Mouse (Mus musculus): ENCODE data around the gene Ccl24. TPM values are rescaled to one million over a fixed set of nuclear protein-coding genes. Genes with fewer than 3 reads are reported as not detected.
"Not testable (repeated sequence)": the region's sequence is repeated elsewhere in the genome, so short reads cannot be mapped to it uniquely, and the experiment has no call there.

Gene Ccl24
- polyA plus RNA-seq (2015; fragmentation: Nextera tagmentation; extraction: Ambion mirVana): 1.4 and 1.5 TPM in 2 replicates

- no peak within 1 kb of the TSS for H3K9ac ChIP-seq (replicated peaks; ENCODE audit: low read depth, low read length)
- no peak for ATAC-seq
- H3K4me1 ChIP-seq (replicated peaks; ENCODE audit: control insufficient read depth, insufficient read depth, low read length): no peaks in the 10 kb centered on the region
- no peaks in the 10 kb centered on the region for H3K36me3 ChIP-seq (ENCODE audit: control insufficient read depth, insufficient read depth)
- H3K9me3 ChIP-seq (ENCODE audit: control insufficient read depth, low read length): no peaks in the 10 kb centered on the region
- H3K4me3 ChIP-seq (replicated peaks; ENCODE audit: low read length): no peak within 1 kb of the TSS
- H3K4me2 ChIP-seq (ENCODE audit: low read length): no peak within 1 kb of the TSS
- no peaks in the 10 kb centered on the region for H3K27me3 ChIP-seq (replicated peaks; ENCODE audit: control insufficient read depth, insufficient read depth, low read length)
- 92% methylated on average over 6 of the region's 6 CpGs for WGBS
- H3K27ac ChIP-seq (ENCODE audit: low read length): no peak within 1 kb of the TSS
Measured at GRCm38 (mm10) chr5:135573006-135573405, at the start of gene Ccl24. Gene Ccl24, minus strand, starts transcription at chr5:135573049.

GRCm38 (mm10) chr5:135621725-135622124, 48.9 kb upstream of the Ccl24 start:
- H3K9ac ChIP-seq (replicated peaks; ENCODE audit: low read depth, low read length): no peak overlapping the region
- ATAC-seq: no peak
- no peaks in the 10 kb centered on the region for H3K4me1 ChIP-seq (replicated peaks; ENCODE audit: control insufficient read depth, insufficient read depth, low read length)
- H3K9me3 ChIP-seq (ENCODE audit: control insufficient read depth, low read length): no peaks in the 10 kb centered on the region
- H3K36me3 ChIP-seq (ENCODE audit: control insufficient read depth, insufficient read depth): no peaks in the 10 kb centered on the region
- H3K27me3 ChIP-seq (replicated peaks; ENCODE audit: control insufficient read depth, insufficient read depth, low read length): no peaks in the 10 kb centered on the region
- no peak overlapping the region for H3K27ac ChIP-seq (ENCODE audit: low read length)
- WGBS: 89% methylated on average over 10 of the region's 10 CpGs
- H3K4me3 ChIP-seq (replicated peaks; ENCODE audit: low read length): no peak overlapping the region
- no peak overlapping the region for H3K4me2 ChIP-seq (ENCODE audit: low read length)

DNA sequence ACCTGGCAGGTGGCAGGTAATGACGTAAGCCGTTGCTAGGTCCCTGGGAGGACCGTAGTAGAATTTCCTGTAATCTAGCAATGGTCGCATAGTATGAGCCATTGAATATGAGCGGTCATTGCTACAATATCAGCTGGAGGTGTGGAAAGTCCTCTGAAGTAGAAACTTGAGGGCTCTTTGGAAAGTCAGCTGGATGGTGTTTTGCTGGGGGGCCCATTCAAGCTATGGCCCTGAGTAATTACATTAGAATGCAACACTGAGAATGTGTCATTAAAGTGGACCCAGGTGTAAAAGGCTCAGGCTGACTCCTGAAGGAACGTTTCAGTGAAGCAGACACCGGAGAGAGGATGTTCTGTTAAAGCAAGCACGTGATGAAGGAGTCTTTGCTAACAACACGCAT, 47.7 kb upstream of the Ccl24 start:
- no peak overlapping the region for H3K4me2 ChIP-seq (ENCODE audit: low read length)
- WGBS: 87% methylated on average over 9 of the region's 9 CpGs

DNA sequence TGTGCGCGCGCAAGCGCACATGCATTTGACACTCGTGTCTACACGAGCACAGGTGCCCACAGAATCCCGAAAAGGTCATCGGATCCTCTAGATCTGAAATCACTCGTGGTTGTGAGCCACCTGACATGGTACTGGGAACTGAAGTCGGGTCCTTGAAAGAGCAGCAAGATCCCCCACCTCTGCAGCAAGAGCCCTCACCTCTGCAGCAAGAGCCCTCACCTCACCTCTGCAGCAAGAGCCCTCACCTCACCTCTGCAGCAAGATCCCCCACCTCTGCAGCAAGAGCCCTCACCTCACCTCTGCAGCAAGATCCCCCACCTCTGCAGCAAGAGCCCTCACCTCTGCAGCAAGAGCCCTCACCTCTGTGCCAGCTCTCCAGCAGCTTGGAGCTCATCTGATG, 46.9 kb upstream of the Ccl24 start:
- not testable (repeated sequence) for ATAC-seq; H3K4me1 ChIP-seq (replicated peaks; ENCODE audit: control insufficient read depth, insufficient read depth, low read length); H3K4me3 ChIP-seq (replicated peaks; ENCODE audit: low read length); H3K27ac ChIP-seq (ENCODE audit: low read length); H3K9ac ChIP-seq (replicated peaks; ENCODE audit: low read depth, low read length); H3K36me3 ChIP-seq (ENCODE audit: control insufficient read depth, insufficient read depth); H3K9me3 ChIP-seq (ENCODE audit: control insufficient read depth, low read length); H3K4me2 ChIP-seq (ENCODE audit: low read length); H3K27me3 ChIP-seq (replicated peaks; ENCODE audit: control insufficient read depth, insufficient read depth, low read length)
- 88% methylated on average over 10 of the region's 10 CpGs for WGBS

More for the DNA sequence above, 47.7 kb upstream of the Ccl24 start:
- Histone ChIP-seq H3K9me3 (ENCODE audit: control insufficient read depth, low read length) (no peaks in the 10 kb centered on the region), H3K27me3 (replicated peaks; ENCODE audit: control insufficient read depth, insufficient read depth, low read length) (no peaks in the 10 kb centered on the region), H3K27ac (ENCODE audit: low read length) (no peak overlapping the region), H3K4me3 (replicated peaks; ENCODE audit: low read length) (no peak overlapping the region), H3K4me1 (replicated peaks; ENCODE audit: control insufficient read depth, insufficient read depth, low read length) (no peaks in the 10 kb centered on the region), H3K9ac (replicated peaks; ENCODE audit: low read depth, low read length) (no peak overlapping the region), H3K36me3 (ENCODE audit: control insufficient read depth, insufficient read depth) (no peaks in the 10 kb centered on the region)
- ATAC-seq: no peak

DNA sequence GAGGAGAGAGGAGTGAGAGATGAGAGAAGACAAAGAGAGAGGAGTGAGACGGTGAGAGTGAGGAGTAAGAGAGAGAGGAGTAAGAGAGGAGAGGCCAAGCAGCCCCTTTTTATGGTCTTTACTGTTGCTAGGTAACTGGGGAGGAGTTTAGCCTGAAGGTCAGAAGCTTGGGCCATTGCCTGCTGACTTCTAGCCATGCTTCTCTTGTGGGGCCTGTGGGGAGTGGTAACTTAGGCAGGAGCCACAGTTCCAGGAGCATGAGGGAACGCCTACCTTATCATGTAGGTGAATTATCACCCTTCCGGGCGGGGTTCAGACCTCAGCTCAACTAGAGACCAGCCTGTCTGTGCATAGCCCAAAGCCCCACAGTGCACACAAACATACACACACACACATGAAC, 36.9 kb upstream of the Ccl24 start:
- H3K36me3 ChIP-seq (ENCODE audit: control insufficient read depth, insufficient read depth): no peaks in the 10 kb centered on the region
- H3K4me1 ChIP-seq (replicated peaks; ENCODE audit: control insufficient read depth, insufficient read depth, low read length): no peaks in the 10 kb centered on the region
- no peaks in the 10 kb centered on the region for H3K27me3 ChIP-seq (replicated peaks; ENCODE audit: control insufficient read depth, insufficient read depth, low read length)
- ATAC-seq: no peak
- 78% methylated on average over 4 of the region's 4 CpGs for WGBS
- H3K27ac ChIP-seq (ENCODE audit: low read length): no peak overlapping the region
- no peak overlapping the region for H3K9ac ChIP-seq (replicated peaks; ENCODE audit: low read depth, low read length)
- no peaks in the 10 kb centered on the region; the same call in 1 of the 2 replicates for H3K9me3 ChIP-seq (ENCODE audit: control insufficient read depth, low read length)
- no peak overlapping the region for H3K4me3 ChIP-seq (replicated peaks; ENCODE audit: low read length)
- H3K4me2 ChIP-seq (ENCODE audit: low read length): no peak overlapping the region

GRCm38 (mm10) chr5:135607581-135607980, 34.7 kb upstream of the Ccl24 start:
- Histone ChIP-seq H3K9ac (replicated peaks; ENCODE audit: low read depth, low read length) (no peak overlapping the region), H3K27me3 (replicated peaks; ENCODE audit: control insufficient read depth, insufficient read depth, low read length) (no peaks in the 10 kb centered on the region), H3K36me3 (ENCODE audit: control insufficient read depth, insufficient read depth) (no peaks in the 10 kb centered on the region), H3K9me3 (ENCODE audit: control insufficient read depth, low read length) (peaks cover 3% of the 10 kb centered on the region; the same call in 1 of the 2 replicates), H3K4me1 (replicated peaks; ENCODE audit: control insufficient read depth, insufficient read depth, low read length) (no peaks in the 10 kb centered on the region), H3K4me3 (replicated peaks; ENCODE audit: low read length) (no peak overlapping the region), H3K27ac (ENCODE audit: low read length) (no peak overlapping the region), H3K4me2 (ENCODE audit: low read length) (no peak overlapping the region)
- no peak for ATAC-seq
- WGBS: 38% methylated on average over 1 of the region's 1 CpGs

- not testable (repeated sequence) for H3K36me3 ChIP-seq (ENCODE audit: control insufficient read depth, insufficient read depth); H3K4me1 ChIP-seq (replicated peaks; ENCODE audit: control insufficient read depth, insufficient read depth, low read length); ATAC-seq; H3K27me3 ChIP-seq (replicated peaks; ENCODE audit: control insufficient read depth, insufficient read depth, low read length); H3K9ac ChIP-seq (replicated peaks; ENCODE audit: low read depth, low read length); H3K4me3 ChIP-seq (replicated peaks; ENCODE audit: low read length); H3K4me2 ChIP-seq (ENCODE audit: low read length); H3K27ac ChIP-seq (ENCODE audit: low read length); H3K9me3 ChIP-seq (ENCODE audit: control insufficient read depth, low read length)
- no CpG with 5 or more reads among the region's 1 CpGs for WGBS
Measured at GRCm38 (mm10) chr5:135606717-135607116, 33.9 kb upstream of the Ccl24 start.

- not testable (repeated sequence) for H3K4me1 ChIP-seq (replicated peaks; ENCODE audit: control insufficient read depth, insufficient read depth, low read length); H3K4me2 ChIP-seq (ENCODE audit: low read length); H3K4me3 ChIP-seq (replicated peaks; ENCODE audit: low read length); H3K9ac ChIP-seq (replicated peaks; ENCODE audit: low read depth, low read length); H3K27me3 ChIP-seq (replicated peaks; ENCODE audit: control insufficient read depth, insufficient read depth, low read length); H3K36me3 ChIP-seq (ENCODE audit: control insufficient read depth, insufficient read depth); H3K27ac ChIP-seq (ENCODE audit: low read length); ATAC-seq; H3K9me3 ChIP-seq (ENCODE audit: control insufficient read depth, low read length)
- no CpG with 5 or more reads among the region's 1 CpGs for WGBS
Measured at GRCm38 (mm10) chr5:135604643-135605042, 31.8 kb upstream of the Ccl24 start.

GRCm38 (mm10) chr5:135589996-135590784, 17.3 kb upstream of the Ccl24 start:
- H3K27me3 ChIP-seq (replicated peaks; ENCODE audit: control insufficient read depth, insufficient read depth, low read length): no peaks in the 10 kb centered on the region
- H3K36me3 ChIP-seq (ENCODE audit: control insufficient read depth, insufficient read depth): no peaks in the 10 kb centered on the region
- no peaks in the 10 kb centered on the region for H3K4me1 ChIP-seq (replicated peaks; ENCODE audit: control insufficient read depth, insufficient read depth, low read length)
- no peak overlapping the region for H3K4me3 ChIP-seq (replicated peaks; ENCODE audit: low read length)
- H3K9ac ChIP-seq (replicated peaks; ENCODE audit: low read depth, low read length): no peak overlapping the region
- no peak overlapping the region for H3K27ac ChIP-seq (ENCODE audit: low read length)
- H3K9me3 ChIP-seq (ENCODE audit: control insufficient read depth, low read length): peaks cover 5% of the 10 kb centered on the region; the same call in 1 of the 2 replicates
- no peak overlapping the region for H3K4me2 ChIP-seq (ENCODE audit: low read length)
- 82% methylated on average over 12 of the region's 12 CpGs for WGBS
- ATAC-seq: no peak

Measured in forebrain, embryonic 16.5 days (tissue).